Mouse (Mus musculus): ENCODE measurements around the gene Gm11232.

DNA sequence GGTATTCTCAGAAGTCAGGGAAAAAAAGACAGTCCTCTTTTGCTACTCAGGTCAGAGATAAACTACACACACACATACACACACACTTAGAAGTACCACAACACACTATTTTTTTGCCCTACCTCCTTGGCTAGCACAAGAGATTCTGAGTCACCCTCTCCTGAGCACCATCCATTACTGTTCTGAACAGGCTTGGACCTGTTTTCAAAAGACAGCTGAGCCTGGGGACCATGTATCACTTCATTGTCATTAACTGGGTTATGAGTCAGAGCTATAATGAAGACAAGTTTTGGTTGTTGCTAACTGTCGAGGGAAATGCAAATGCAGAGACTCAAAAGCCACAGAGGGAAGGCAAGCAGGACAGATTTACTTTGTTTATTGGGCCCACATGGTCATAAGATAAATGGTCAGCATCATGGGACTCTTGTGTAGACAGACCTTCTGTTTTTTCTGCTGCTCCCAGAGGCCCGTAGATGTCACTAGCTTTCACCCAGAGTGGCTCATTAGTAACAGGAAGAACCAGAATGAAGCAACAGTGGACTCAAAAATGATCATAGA lies 48.3 kb upstream of the Gm11232 start:
- TF ChIP-seq POLR2A (IDR thresholded peaks at IDR 0.05; ENCODE audit: insufficient read length, low read depth) (no peak), POLR2AphosphoS2 (IDR thresholded peaks at IDR 0.05; ENCODE audit: insufficient read length, low read depth) (no peak)

Measured in myocyte (in vitro differentiated cells).